Mouse (Mus musculus): ENCODE measurements at regions not wholly inside any gene's neighbourhood (a gene's known extent, or its start where the extent isn't known, plus 50 kb on each side); places are given as distances from the start of the nearest gene placed in this dataset.

GRCm38 (mm10) chr2:9467573-9467972 is 413.5 kb upstream of the 4930412O13Rik start:
- TF ChIP-seq CHD2 (IDR thresholded peaks at IDR 0.05; ENCODE audit: low read depth, low read length) (no peak), HCFC1 (IDR thresholded peaks at IDR 0.05; ENCODE audit: borderline replicate concordance, insufficient read depth, low read length) (no peak), MAFK (IDR thresholded peaks at IDR 0.05; ENCODE audit: insufficient read depth, low read depth, low read length) (no peak)
